Mouse (Mus musculus) lung, adult 2 months (tissue): Measurements from ENCODE around the gene Nrip1.

Experiments used
- CTCF ChIP-seq: fragments of 200-500 bp; IDR thresholded peaks from 2 replicates; pipeline ENCODE4 v1.5.1; 2011; ENCODE audit warnings: mild to moderate bottlenecking, low read length, control low read depth; ENCODE audit not compliant: insufficient read depth
- POLR2A ChIP-seq: fragments of 200-500 bp; IDR thresholded peaks from 2 replicates; pipeline ENCODE4 v1.6.1; 2011; ENCODE audit warnings: low read depth, mild to moderate bottlenecking, control low read depth, low read length, borderline replicate concordance; ENCODE audit errors: extremely low read depth

DNA sequence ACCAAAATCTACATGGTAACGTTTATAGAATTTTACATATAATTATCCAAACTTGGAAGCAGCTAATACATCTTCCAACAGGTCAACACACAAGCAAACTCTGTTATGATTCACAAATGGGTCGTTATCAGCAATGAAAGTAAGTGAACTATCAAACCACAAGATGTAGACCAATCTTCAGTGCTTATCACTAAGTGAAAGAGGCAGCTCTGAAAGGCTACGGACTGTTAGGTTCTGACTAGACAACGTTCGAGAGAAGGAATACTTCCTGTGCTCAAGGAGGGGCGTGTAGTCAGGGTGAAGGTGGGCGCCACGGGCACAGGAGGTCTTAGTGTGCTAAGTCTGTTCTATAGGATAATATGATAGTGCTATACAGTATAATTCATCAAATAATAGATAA, 93.3 kb downstream of the Nrip1 start:
- TF ChIP-seq POLR2A: no peak
- no peak for TF ChIP-seq CTCF
